Mouse (Mus musculus) heart, embryonic 16.5 days (tissue): Measurements from ENCODE around the gene Myo10. TPM values are rescaled to one million over a fixed set of nuclear protein-coding genes. Genes with fewer than 3 reads are reported as not detected.

Experiments used
- ATAC-seq: fragments of 200-750 bp; cut with Nextera tagmentation; replicated peaks from 2 replicates; pipeline ENCODE4 v1.8.0; 2017; ENCODE audit warnings: moderate number of reproducible peaks; ENCODE audit not compliant: insufficient read depth, low FRiP score; ENCODE audit errors: extremely low read depth
- H3K27ac ChIP-seq: fragments of 300-500 bp; sonication (generic); 2 replicates; pipeline ENCODE4 v1.5.1; 2014; ENCODE audit warnings: mild to moderate bottlenecking, low read length, control low read depth, moderate library complexity
- H3K27me3 ChIP-seq: fragments of 300-500 bp; sonication (generic); 2 replicates; pipeline ENCODE4 v1.6.1; 2014; ENCODE audit warnings: low read length, mixed read lengths; ENCODE audit not compliant: control insufficient read depth, insufficient read depth
- H3K36me3 ChIP-seq: fragments of 300-500 bp; sonication (generic); 2 replicates; pipeline ENCODE4 v1.6.1; 2014; ENCODE audit not compliant: control insufficient read depth, insufficient read depth
- H3K4me1 ChIP-seq: fragments of 300-500 bp; sonication (generic); 2 replicates; pipeline ENCODE4 v1.6.1; 2014; ENCODE audit warnings: low read length, mixed read lengths; ENCODE audit not compliant: control insufficient read depth, insufficient read depth
- H3K4me2 ChIP-seq: fragments of 300-500 bp; sonication (generic); 2 replicates; pipeline ENCODE4 v1.6.1; 2014; ENCODE audit warnings: low read depth, mild to moderate bottlenecking, control low read depth, low read length
- H3K4me3 ChIP-seq: fragments of 300-500 bp; sonication (generic); 2 replicates; pipeline ENCODE4 v1.5.1; 2014; ENCODE audit warnings: mild to moderate bottlenecking, control low read depth, low read length
- H3K9ac ChIP-seq: fragments of 300-500 bp; sonication (generic); 2 replicates; pipeline ENCODE4 v1.6.1; 2014; ENCODE audit warnings: low read length, control low read depth
- H3K9me3 ChIP-seq: fragments of 300-500 bp; sonication (generic); replicated peaks from 2 replicates; pipeline ENCODE4 v1.6.1; 2016; ENCODE audit warnings: low read length; ENCODE audit not compliant: control insufficient read depth
- WGBS: fragments of 180-500 bp; shearing (Covaris S2); extraction: QIAGEN DNeasy Blood & Tissue Kit; methylation state at CpG from one replicate; pipeline ENCODE4 v1.1.7; 2014; 5-methylcytosine and 5-hydroxymethylcytosine counted together
- polyA plus RNA-seq: library from polyadenylated mRNA; unstranded; fragments of >200 nt; fragmentation: Nextera tagmentation; extraction: Ambion mirVana; gene quantifications from 2 replicates; pipeline ENCODE4 v1.2.1, GENCODE M21; 2015

Myo10 gene
- polyA plus RNA-seq, 1 experiment from 2014 or later: 14.9 TPM

DNA sequence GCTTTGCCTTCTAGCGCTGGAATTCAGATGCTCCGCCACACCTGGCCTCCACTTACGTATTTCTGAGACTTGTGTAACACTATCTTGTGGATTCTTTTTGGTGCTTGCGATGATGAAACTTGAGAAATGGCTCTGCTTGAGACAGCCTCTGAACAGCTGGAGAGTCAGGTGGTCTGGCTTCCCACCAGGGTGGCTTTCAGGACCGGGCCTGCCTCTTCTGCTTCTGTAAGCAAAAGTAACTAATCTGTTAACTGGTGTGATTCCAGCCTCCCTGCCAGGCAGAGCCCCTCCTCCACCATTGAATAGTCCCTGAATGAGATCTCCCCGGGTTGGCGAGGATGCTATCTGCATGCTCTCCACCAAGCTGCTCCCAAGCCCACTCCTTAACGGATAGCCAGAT lies 140.0 kb downstream of the Myo10 start:
- 48% methylated on average over 8 of the region's 8 CpGs for WGBS
- Histone ChIP-seq H3K36me3 (no peaks in the 10 kb centered on the region), H3K4me2 (no peak overlapping the region), H3K27ac (no peak overlapping the region), H3K4me1 (peaks cover 7% of the 10 kb centered on the region), H3K9me3 (no peaks in the 10 kb centered on the region), H3K9ac (no peak overlapping the region), H3K4me3 (no peak overlapping the region), H3K27me3 (no peaks in the 10 kb centered on the region)
- ATAC-seq: no peak

DNA sequence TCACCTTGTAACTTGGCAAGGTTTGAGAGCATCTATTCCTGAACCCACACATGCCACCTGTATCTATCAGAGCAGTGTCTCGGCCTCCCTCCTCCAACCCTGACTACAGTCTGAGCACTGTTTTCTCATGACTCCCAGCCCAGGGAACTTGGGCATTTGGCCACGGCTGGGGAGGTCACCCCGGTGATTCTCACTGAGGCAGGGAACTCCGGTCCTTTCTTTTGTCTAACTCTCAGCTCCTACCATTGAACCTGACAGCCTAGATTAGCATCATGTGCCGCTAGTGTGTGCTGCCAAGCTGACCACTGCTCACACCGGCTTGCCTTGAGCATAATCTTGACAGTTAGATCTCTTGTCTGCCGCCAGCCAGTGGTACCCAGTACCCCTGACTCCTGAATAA lies 140.8 kb downstream of the Myo10 start:
- Histone ChIP-seq H3K4me2 (no peak overlapping the region), H3K4me3 (no peak overlapping the region), H3K4me1 (peaks cover 15% of the 10 kb centered on the region), H3K36me3 (no peaks in the 10 kb centered on the region), H3K9me3 (no peaks in the 10 kb centered on the region), H3K9ac (no peak overlapping the region), H3K27me3 (no peaks in the 10 kb centered on the region), H3K27ac (no peak overlapping the region)
- ATAC-seq: no peak
- WGBS: 68% methylated on average over 7 of the region's 7 CpGs

DNA sequence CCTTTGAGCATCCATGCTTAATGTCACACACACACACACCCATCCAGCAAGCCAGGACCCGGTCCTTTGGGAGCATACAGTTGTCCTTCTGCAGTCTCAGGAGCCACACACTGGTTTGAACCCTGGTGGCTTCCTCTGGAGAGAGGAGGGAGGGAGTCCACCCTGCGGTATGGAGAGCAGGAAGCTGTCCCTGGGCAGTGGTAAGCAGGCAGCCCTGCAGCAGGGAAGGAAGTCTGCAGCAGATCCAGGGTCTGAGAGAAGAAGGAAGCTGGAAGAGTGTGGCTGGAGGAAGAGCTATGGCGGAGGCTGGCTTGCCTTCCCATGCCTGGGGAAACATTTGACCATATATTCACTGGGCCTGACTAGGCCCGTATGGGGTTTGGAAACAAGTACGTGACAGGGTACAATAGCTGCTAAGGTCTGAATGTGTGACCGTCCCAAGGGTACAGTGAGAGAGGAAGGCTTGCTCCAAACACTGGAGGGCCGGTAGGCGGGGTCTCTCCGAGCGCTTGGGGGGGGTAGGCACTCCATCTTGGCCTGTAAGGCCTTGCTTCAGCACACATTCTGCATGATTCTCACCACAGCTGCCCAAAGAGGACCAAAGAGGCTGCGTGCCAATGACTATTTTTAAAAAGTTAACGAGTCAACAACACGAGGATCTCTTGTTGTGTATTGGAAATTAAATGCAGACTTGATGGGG lies 142.5 kb downstream of the Myo10 start:
- no peak overlapping the region for H3K4me2 ChIP-seq
- peak overlapping the region; percentile 41 for H3K27ac ChIP-seq
- H3K9ac ChIP-seq: no peak overlapping the region
- no peaks in the 10 kb centered on the region for H3K9me3 ChIP-seq
- no peak overlapping the region for H3K4me3 ChIP-seq
- H3K36me3 ChIP-seq: no peaks in the 10 kb centered on the region
- no peaks in the 10 kb centered on the region for H3K27me3 ChIP-seq
- peaks cover 31% of the 10 kb centered on the region for H3K4me1 ChIP-seq
- WGBS: 73% methylated on average over 13 of the region's 13 CpGs
- ATAC-seq: 0 out of 2 replicates have a peak, but pooled peaks have one; percentile 17

DNA sequence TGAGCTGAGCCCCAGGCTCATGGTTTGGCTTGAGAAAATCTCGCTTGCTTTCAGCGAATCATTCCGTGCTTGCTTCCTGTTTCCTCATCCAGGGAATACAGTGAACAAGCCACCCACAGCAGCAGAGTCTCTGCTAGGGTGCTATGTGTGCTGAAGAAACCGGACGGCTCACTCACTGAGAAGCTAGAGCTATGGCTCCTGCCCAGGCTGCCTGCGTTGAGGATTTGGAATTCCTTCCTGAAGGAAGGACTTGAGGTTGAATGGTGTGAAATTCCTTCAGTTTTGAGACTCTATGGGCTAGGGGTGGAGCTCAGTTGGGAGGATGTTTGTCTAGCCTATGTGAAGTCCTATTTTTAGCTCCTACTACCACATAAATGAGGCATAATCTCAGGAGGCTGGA lies 145.5 kb downstream of the Myo10 start:
- Histone ChIP-seq H3K9ac (0 out of 2 replicates have a peak overlapping the region, but pooled peaks have one; percentile 37), H3K9me3 (no peaks in the 10 kb centered on the region), H3K36me3 (no peaks in the 10 kb centered on the region), H3K4me2 (0 out of 2 replicates have a peak overlapping the region, but pooled peaks have one; percentile 4), H3K4me3 (no peak overlapping the region), H3K27me3 (no peaks in the 10 kb centered on the region), H3K4me1 (peaks cover 31% of the 10 kb centered on the region), H3K27ac (peak overlapping the region; percentile 85)
- ATAC-seq: peak; percentile 63
- 19% methylated on average over 6 of the region's 6 CpGs for WGBS

DNA sequence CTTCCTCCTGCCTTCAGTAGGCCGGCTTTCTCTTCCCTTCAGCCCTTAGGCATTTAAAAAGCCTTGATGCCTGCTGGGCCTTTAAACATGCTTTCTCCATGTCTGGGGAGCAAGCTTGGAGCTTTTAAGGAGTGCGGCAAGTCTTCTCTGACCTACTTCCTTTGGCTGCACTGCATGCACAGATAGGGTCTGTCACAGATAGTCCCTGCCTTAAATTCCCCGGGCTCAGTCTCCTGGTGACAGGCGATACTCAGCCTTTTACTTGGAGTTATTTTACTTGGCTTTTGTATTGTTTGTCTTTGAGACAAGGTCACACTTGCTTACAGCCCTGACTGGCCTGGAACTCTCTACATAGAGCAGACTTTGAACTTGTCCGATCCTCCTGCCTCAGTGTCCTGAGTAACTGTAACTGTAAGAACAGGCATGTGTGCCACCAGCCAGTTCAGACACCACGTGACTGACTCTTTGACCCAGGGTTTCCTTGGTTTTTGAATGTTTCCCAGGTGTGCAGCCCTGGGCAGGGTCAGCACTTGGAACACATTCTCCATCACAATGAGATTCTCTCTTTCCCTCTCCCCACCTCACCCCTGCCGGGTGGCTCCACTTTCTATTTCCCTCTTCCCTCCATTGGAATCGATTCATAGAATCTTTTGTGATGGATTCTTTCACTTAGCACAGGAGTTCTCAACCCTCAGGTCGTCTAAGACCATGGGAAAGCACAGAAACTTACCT lies 147.4 kb downstream of the Myo10 start:
- WGBS: 54% methylated on average over 9 of the region's 9 CpGs
- Histone ChIP-seq H3K9me3 (no peaks in the 10 kb centered on the region), H3K4me1 (peaks cover 36% of the 10 kb centered on the region), H3K36me3 (no peaks in the 10 kb centered on the region), H3K4me2 (no peak overlapping the region), H3K27ac (peak overlapping the region; percentile 11; the same call in 1 of the 2 replicates), H3K9ac (no peak overlapping the region), H3K27me3 (no peaks in the 10 kb centered on the region), H3K4me3 (no peak overlapping the region)
- peak; percentile 21; the same call in 1 of the 2 replicates for ATAC-seq

DNA sequence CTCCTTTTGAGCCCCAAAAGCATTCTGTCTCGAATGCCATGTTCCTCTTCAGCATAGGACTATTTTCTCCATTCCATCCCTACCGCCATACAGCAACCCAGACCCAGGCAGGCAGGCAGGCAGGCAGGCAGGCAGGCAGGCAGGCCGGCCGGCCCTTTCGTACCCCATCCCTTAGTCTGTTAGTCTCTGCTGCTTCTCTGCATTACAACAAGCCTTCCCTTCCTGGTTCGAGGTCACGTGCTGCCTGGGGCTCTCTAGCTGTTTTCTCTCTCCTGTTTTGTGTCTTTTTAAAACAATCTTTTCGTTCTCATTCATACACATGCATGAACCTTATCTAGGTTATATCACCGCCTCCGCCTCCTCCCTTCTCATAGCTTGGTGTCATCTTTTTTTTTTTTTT lies 149.5 kb downstream of the Myo10 start:
- Histone ChIP-seq H3K4me2 (no peak overlapping the region), H3K27me3 (no peaks in the 10 kb centered on the region), H3K9me3 (no peaks in the 10 kb centered on the region), H3K4me1 (peaks cover 41% of the 10 kb centered on the region), H3K9ac (no peak overlapping the region), H3K4me3 (no peak overlapping the region), H3K36me3 (no peaks in the 10 kb centered on the region), H3K27ac (no peak overlapping the region)
- ATAC-seq: no peak
- WGBS: 86% methylated on average over 10 of the region's 10 CpGs

DNA sequence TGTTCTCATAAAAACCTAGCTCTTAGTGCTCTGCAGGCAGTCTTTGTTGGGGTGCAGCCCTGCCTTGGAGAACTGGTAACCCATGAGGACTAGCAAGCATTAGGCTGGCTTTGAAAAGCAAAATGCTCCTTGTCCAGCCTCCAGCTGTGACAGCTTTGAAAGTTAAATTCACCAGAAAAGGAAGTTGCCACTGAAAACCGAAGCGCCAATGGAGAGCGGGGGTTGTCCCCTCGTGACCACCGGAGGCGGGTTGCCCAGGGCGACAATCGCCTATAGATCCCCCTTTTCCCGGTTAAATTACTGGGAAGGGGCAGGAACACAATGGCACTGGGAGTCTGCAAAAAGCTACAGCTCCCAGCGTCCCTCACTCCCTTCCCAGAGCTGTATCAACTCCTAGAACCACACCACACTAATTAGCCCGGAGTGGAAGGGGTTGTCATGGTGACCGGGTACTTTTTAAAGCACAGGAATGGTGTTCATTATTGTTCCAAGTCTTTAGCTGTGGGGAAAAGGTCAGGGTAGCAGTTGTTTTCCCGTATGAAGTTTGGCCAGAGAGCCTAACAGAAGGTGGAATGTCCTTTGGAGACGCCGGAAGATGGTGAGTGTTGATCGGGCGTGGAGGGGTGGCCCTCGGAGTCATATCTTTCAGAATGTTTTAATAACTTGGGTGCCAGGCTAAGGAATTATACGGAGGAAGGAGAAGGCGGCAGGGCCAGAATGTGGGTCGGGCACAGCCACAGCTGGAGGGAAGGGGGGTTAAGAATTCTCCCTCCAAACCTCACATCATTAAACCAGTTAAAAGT lies 151.6 kb downstream of the Myo10 start:
- ATAC-seq: peak; percentile 34
- Histone ChIP-seq H3K27ac (peak overlapping the region; percentile 64), H3K9me3 (no peaks in the 10 kb centered on the region), H3K4me1 (peaks cover 21% of the 10 kb centered on the region), H3K9ac (peak overlapping the region; percentile 69), H3K36me3 (no peaks in the 10 kb centered on the region), H3K4me3 (peak overlapping the region; percentile 58), H3K4me2 (peak overlapping the region; percentile 66), H3K27me3 (no peaks in the 10 kb centered on the region)
- 8% methylated on average over 21 of the region's 21 CpGs for WGBS

DNA sequence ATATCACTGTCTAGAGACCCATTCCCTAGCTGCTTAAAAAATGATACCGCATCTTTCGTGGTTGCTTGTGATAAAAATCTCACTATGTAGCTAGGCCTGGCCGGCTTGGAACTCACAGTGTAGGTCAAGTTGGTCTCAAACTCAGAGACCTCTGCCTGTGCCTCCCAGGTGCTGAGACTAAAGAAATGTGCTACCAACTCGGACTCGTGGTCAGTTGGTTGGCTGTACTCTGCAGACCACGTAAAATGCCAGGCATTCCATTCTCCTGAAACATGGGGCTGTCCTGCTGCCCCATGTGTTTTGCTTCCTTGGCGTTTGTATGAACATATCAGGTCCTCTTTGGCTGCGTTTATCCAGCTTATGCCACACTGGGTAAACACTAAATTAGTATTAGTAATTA lies 156.6 kb downstream of the Myo10 start:
- no peak for ATAC-seq
- Histone ChIP-seq H3K4me2 (no peak overlapping the region), H3K4me3 (no peak overlapping the region), H3K27me3 (no peaks in the 10 kb centered on the region), H3K27ac (no peak overlapping the region), H3K36me3 (peaks cover 12% of the 10 kb centered on the region), H3K9me3 (no peaks in the 10 kb centered on the region), H3K4me1 (peaks cover 10% of the 10 kb centered on the region), H3K9ac (no peak overlapping the region)
- WGBS: 50% methylated on average over 8 of the region's 8 CpGs
